Mouse (Mus musculus) MEL (cell line): Measurements from ENCODE around the gene Map3k12.

Experiments used
- CHD1 ChIP-seq: IDR thresholded peaks from 2 replicates; pipeline ENCODE4 v1.6.1; 2012; ENCODE audit warnings: low read depth, mild to moderate bottlenecking, inconsistent platforms, low read length, improper control_type of control experiment
- CHD2 ChIP-seq: IDR thresholded peaks from 2 replicates; pipeline ENCODE4 v1.6.1; 2011; ENCODE audit warnings: low read length, improper control_type of control experiment
- GATA1 ChIP-seq: IDR thresholded peaks from 2 replicates; pipeline ENCODE4 v1.6.1; 2011; ENCODE audit warnings: low read depth, low read length, improper control_type of control experiment
- KAT2A ChIP-seq: conservative IDR thresholded peaks from 2 replicates; pipeline ENCODE4 v1.6.1; 2012; ENCODE audit warnings: low read depth, low read length, improper control_type of control experiment, inconsistent platforms
- MAFK ChIP-seq: IDR thresholded peaks from 2 replicates; pipeline ENCODE4 v1.6.1; 2011; ENCODE audit warnings: low read depth, mild to moderate bottlenecking, low read length, improper control_type of control experiment, borderline replicate concordance
- POLR2A ChIP-seq, 2 experiments: IDR thresholded peaks; 2 replicates each; pipeline ENCODE4 v1.6.1; 2011 to 2012; ENCODE audit warnings: low read length in 2 of 2, mild to moderate bottlenecking in 2 of 2, control low read depth in 1 of 2, improper control_type of control experiment in 1 of 2, low read depth in 1 of 2, moderate library complexity in 1 of 2; ENCODE audit not compliant: control insufficient read depth in 1 of 2, insufficient read depth in 1 of 2, poor library complexity in 1 of 2
- POLR2AphosphoS5 ChIP-seq: IDR thresholded peaks from 2 replicates; pipeline ENCODE4 v1.6.1; 2012; ENCODE audit warnings: low read depth, borderline replicate concordance, mild to moderate bottlenecking, inconsistent platforms, low read length, moderate library complexity, mixed read lengths
- SIN3A ChIP-seq: IDR thresholded peaks from 2 replicates; pipeline ENCODE4 v1.6.1; 2012; ENCODE audit warnings: low read length, improper control_type of control experiment, inconsistent platforms
- SMC3 ChIP-seq: IDR thresholded peaks from 2 replicates; pipeline ENCODE4 v1.6.1; 2011; ENCODE audit warnings: low read depth, low read length, improper control_type of control experiment
- ZNF384 ChIP-seq: IDR thresholded peaks from 2 replicates; pipeline ENCODE4 v1.6.1; 2012; ENCODE audit warnings: low read depth, mild to moderate bottlenecking, inconsistent platforms, low read length, improper control_type of control experiment

DNA sequence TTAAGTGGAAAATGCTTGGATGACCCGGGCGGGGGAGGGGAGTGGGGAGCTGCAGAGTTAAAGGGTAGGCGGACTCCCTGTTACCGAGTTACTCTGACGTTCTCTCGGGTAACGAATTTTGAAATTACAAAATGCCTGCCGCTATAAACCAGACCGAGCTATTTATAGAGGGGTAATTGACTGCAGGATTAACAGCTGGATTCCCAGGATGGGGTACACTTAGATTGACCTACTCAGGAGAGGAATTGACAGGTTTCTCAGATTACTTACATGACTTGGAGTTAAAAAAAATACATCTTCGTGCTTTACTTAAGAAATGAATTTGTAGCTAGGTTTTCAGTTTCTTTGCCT, 45.6 kb downstream of the Map3k12 start:
- TF ChIP-seq MAFK = no peak
- TF ChIP-seq SMC3 = no peak
- TF ChIP-seq POLR2AphosphoS5 = no peak
- no peak for TF ChIP-seq CHD2
- no peak for TF ChIP-seq GATA1
- TF ChIP-seq KAT2A = no peak
- no peak; the same call in 1 of the 2 replicates for TF ChIP-seq ZNF384
- no peak for TF ChIP-seq POLR2A (IDR thresholded peaks at IDR 0.05; ENCODE audit: control insufficient read depth in 1 of 2, insufficient read depth in 1 of 2, low read depth in 1 of 2, low read length in 2 of 2, poor library complexity in 1 of 2)
- no peak for TF ChIP-seq CHD1
- peak; percentile 62; the same call in 1 of the 2 replicates for TF ChIP-seq SIN3A
